Mouse (Mus musculus) thymus, postnatal 14 days (tissue): ENCODE measurements around the gene Brd7.

Experiments used
- DNase-seq: peaks from one replicate; pipeline ENCODE4 v3.0.0; 2021

The Brd7 gene

DNA sequence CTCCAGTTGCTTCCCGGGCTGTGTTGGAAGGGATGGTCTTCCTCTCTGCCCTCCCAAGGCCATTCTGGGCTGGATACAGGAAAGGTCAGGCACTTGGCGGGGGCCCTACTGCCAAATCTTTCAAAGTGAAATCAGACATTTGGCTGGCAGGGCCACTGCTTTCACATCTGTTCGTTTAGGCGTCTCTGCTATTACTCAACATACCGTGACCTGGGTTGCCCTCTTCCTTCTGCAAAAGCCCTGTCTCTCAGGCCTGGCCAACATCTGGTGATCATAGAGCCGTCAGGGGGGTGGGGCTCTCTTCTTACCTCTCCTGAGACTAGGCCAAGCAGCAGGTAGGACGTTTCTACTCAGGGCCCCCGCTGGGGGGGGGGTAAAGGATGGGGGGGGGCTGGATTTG lies 79.3 kb downstream of the Brd7 start:
- peak; percentile 6 for DNase-seq
